Mouse (Mus musculus) midbrain, postnatal 0 days (tissue): Measurements from ENCODE around the gene Galm. TPM values are rescaled to one million over a fixed set of nuclear protein-coding genes. Genes with fewer than 3 reads are reported as not detected.
A peak's percentile ranks its signal among the peaks of the same experiment; 100 is the strongest.

Experiments used
- ATAC-seq: fragments of 200-750 bp; cut with Nextera tagmentation; 2 replicates; pipeline ENCODE4 v1.8.0; 2017; ENCODE audit warnings: moderate number of reproducible peaks, mild to moderate bottlenecking, moderate TSS enrichment, moderate library complexity; ENCODE audit not compliant: low FRiP score
- DNase-seq: peaks from one replicate; pipeline ENCODE4 v3.0.0-alpha.2; 2015; ENCODE audit warnings: low spot score
- H3K27ac ChIP-seq: fragments of 300-500 bp; sonication (generic); 2 replicates; pipeline ENCODE4 v1.5.1; 2014; ENCODE audit warnings: low read depth, mild to moderate bottlenecking, low read length, mixed read lengths
- H3K27me3 ChIP-seq: fragments of 300-500 bp; sonication (generic); 2 replicates; pipeline ENCODE4 v1.6.1; 2014; ENCODE audit warnings: low read length, control low read depth, mixed read lengths; ENCODE audit not compliant: insufficient read depth
- H3K36me3 ChIP-seq: fragments of 300-500 bp; sonication (generic); 2 replicates; pipeline ENCODE4 v1.6.1; 2014; ENCODE audit warnings: low read length, control low read depth, mixed read lengths; ENCODE audit not compliant: insufficient read depth
- H3K4me1 ChIP-seq: fragments of 300-500 bp; sonication (generic); 2 replicates; pipeline ENCODE4 v1.6.1; 2014; ENCODE audit warnings: mild to moderate bottlenecking, control low read depth, antibody characterized with exemption, low read length, mixed read lengths; ENCODE audit not compliant: insufficient read depth
- H3K4me2 ChIP-seq: fragments of 300-500 bp; sonication (generic); 2 replicates; pipeline ENCODE4 v1.6.1; 2014; ENCODE audit warnings: low read depth, mild to moderate bottlenecking, low read length, mixed read lengths; ENCODE audit not compliant: poor library complexity, severe bottlenecking
- H3K4me3 ChIP-seq: fragments of 300-500 bp; sonication (generic); 2 replicates; pipeline ENCODE4 v1.5.1; 2014; ENCODE audit warnings: low read depth, mild to moderate bottlenecking, low read length, moderate library complexity
- H3K9ac ChIP-seq: fragments of 300-500 bp; sonication (generic); replicated peaks from 2 replicates; pipeline ENCODE4 v1.6.1; 2014; ENCODE audit warnings: mild to moderate bottlenecking, low read length, moderate library complexity, mixed read lengths; ENCODE audit not compliant: poor library complexity, severe bottlenecking
- H3K9me3 ChIP-seq: fragments of 300-500 bp; sonication (generic); 2 replicates; pipeline ENCODE4 v1.6.1; 2016; ENCODE audit warnings: low read length, control low read depth
- CTCF ChIP-seq: IDR thresholded peaks from 2 replicates; pipeline ENCODE4 v1.5.1; 2016; ENCODE audit warnings: antibody characterized with exemption, mild to moderate bottlenecking
- WGBS: fragments of 180-500 bp; shearing (Covaris S2); extraction: QIAGEN DNeasy Blood & Tissue Kit; methylation state at CpG from one replicate; pipeline ENCODE4 v1.1.7; 2014; 5-methylcytosine and 5-hydroxymethylcytosine counted together
- polyA plus RNA-seq: library from polyadenylated mRNA; unstranded; fragments of >200 nt; fragmentation: Nextera tagmentation; extraction: Ambion mirVana; gene quantifications from 2 replicates; pipeline ENCODE4 v1.2.1, GENCODE M21; 2015
- total RNA-seq: library from RNA; depleted of rRNA; stranded (reverse); fragments of >200 nt; gene quantifications from 2 replicates; pipeline ENCODE4 v1.2.3, GENCODE M21; 2014; rRNA removed

Gene Galm
- total RNA-seq (1.3 and 1.5 TPM in 2 replicates), polyA plus RNA-seq (1.00 and 1.1 TPM in 2 replicates)

GRCm38 (mm10) chr17:80127331-80128251 lies at the start of gene Galm:
Gene Galm (plus strand): TSS chr17:80127471.
- no peaks in the 10 kb centered on the region for H3K9me3 ChIP-seq
- WGBS, result 3% methylated on average over 30 of the region's 30 CpGs
- peak within 1 kb of the TSS; percentile 39 for H3K4me3 ChIP-seq
- peak within 1 kb of the TSS; percentile 70 for H3K4me2 ChIP-seq
- peak; percentile 57 for DNase-seq
- H3K9ac ChIP-seq, result peak within 1 kb of the TSS; percentile 42; the same call in 1 of the 2 replicates
- no peak for TF ChIP-seq CTCF
- peak; percentile 68; the same call in 1 of the 2 replicates for ATAC-seq
- no peaks in the 10 kb centered on the region for H3K36me3 ChIP-seq
- H3K27me3 ChIP-seq, result no peaks in the 10 kb centered on the region
- H3K27ac ChIP-seq, result no peak within 1 kb of the TSS
- 0 out of 2 replicates have a peak, but pooled peaks cover 3% of the 10 kb centered on the region for H3K4me1 ChIP-seq

DNA sequence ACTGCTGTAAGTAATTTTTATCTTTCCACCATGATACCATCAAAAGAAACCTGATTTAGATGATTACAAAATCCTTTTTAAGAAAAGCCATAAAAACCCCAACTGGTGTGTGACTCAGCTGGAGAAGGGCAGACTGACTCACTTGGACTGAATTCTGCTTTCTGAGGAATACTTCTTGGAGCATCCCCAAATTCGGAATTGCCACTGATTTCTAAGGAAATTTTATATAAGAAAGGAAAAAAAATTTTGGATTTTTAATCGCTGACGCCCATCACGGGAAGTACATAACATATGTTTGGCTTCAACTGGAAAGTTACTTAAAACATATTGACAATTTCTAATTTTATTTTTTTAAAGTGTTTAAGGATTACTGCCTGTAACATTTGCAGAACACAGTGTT lies 48.5 kb upstream of the Galm start:
- H3K27ac ChIP-seq, result no peak overlapping the region
- no peaks in the 10 kb centered on the region for H3K36me3 ChIP-seq
- ATAC-seq, result no peak
- no peaks in the 10 kb centered on the region for H3K9me3 ChIP-seq
- DNase-seq, result no peak
- 92% methylated on average over 4 of the region's 4 CpGs for WGBS
- no peak for TF ChIP-seq CTCF
- H3K9ac ChIP-seq, result no peak overlapping the region
- no peak overlapping the region for H3K4me3 ChIP-seq
- no peaks in the 10 kb centered on the region for H3K4me1 ChIP-seq
- no peak overlapping the region for H3K4me2 ChIP-seq
- no peaks in the 10 kb centered on the region for H3K27me3 ChIP-seq

GRCm38 (mm10) chr17:80083223-80083622 lies 44.0 kb upstream of the Galm start:
- Histone ChIP-seq H3K4me2 (no peak overlapping the region), H3K4me3 (no peak overlapping the region), H3K9ac (no peak overlapping the region), H3K27me3 (no peaks in the 10 kb centered on the region), H3K27ac (no peak overlapping the region), H3K36me3 (no peaks in the 10 kb centered on the region), H3K9me3 (no peaks in the 10 kb centered on the region), H3K4me1 (no peaks in the 10 kb centered on the region)
- DNase-seq, result no peak
- no peak for TF ChIP-seq CTCF
- 78% methylated on average over 6 of the region's 6 CpGs for WGBS
- ATAC-seq, result no peak

- Histone ChIP-seq H3K4me1 (no peaks in the 10 kb centered on the region), H3K27me3 (no peaks in the 10 kb centered on the region), H3K4me2 (no peak overlapping the region), H3K9me3 (no peaks in the 10 kb centered on the region), H3K4me3 (no peak overlapping the region), H3K9ac (no peak overlapping the region), H3K27ac (no peak overlapping the region), H3K36me3 (no peaks in the 10 kb centered on the region)
- TF ChIP-seq CTCF, result no peak
- no peak for ATAC-seq
- 71% methylated on average over 9 of the region's 9 CpGs for WGBS
- DNase-seq, result no peak
Measured at GRCm38 (mm10) chr17:80084424-80084823, 42.8 kb upstream of the Galm start.

DNA sequence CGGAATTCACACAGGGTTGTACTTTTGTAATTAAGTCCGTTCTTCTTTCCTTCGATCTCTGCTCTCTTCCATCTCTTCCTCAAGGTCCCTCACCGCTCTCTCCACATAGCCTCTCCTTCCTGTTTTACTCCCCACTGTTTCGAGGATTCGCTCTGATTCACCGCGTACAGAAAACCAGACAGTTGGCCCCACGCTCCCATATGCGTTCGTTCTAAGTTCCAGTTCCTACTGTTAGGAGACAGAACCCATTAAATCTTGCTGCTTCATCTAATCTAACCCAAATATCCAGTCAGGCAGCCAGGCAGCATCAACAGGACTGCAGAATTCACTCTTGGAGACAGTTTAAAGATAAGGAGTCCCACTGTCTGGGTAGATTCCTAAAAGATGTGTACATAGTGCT lies 40.7 kb upstream of the Galm start:
- Histone ChIP-seq H3K4me2 (no peak overlapping the region), H3K27me3 (no peaks in the 10 kb centered on the region), H3K4me1 (no peaks in the 10 kb centered on the region), H3K36me3 (no peaks in the 10 kb centered on the region), H3K27ac (no peak overlapping the region), H3K4me3 (no peak overlapping the region), H3K9ac (no peak overlapping the region), H3K9me3 (no peaks in the 10 kb centered on the region)
- WGBS, result 88% methylated on average over 11 of the region's 11 CpGs
- TF ChIP-seq CTCF, result no peak
- DNase-seq (no peak), ATAC-seq (no peak)

- Histone ChIP-seq H3K4me1 (no peaks in the 10 kb centered on the region), H3K36me3 (no peaks in the 10 kb centered on the region), H3K27ac (no peak overlapping the region), H3K9me3 (no peaks in the 10 kb centered on the region), H3K27me3 (no peaks in the 10 kb centered on the region), H3K4me3 (no peak overlapping the region), H3K4me2 (no peak overlapping the region), H3K9ac (no peak overlapping the region)
- TF ChIP-seq CTCF, result no peak
- 90% methylated on average over 3 of the region's 3 CpGs for WGBS
- no peak for ATAC-seq
- DNase-seq, result no peak
Measured at GRCm38 (mm10) chr17:80088168-80088567, 39.1 kb upstream of the Galm start.
